Mouse (Mus musculus): ENCODE results near the gene Gm49378. TPM values are rescaled to one million over a fixed set of nuclear protein-coding genes. Genes with fewer than 3 reads are reported as not detected.
A peak's percentile ranks its signal among the peaks of the same experiment; 100 is the strongest.

Gm49378 gene
- polyA plus RNA-seq, 1 experiment: 0.17 TPM

DNA sequence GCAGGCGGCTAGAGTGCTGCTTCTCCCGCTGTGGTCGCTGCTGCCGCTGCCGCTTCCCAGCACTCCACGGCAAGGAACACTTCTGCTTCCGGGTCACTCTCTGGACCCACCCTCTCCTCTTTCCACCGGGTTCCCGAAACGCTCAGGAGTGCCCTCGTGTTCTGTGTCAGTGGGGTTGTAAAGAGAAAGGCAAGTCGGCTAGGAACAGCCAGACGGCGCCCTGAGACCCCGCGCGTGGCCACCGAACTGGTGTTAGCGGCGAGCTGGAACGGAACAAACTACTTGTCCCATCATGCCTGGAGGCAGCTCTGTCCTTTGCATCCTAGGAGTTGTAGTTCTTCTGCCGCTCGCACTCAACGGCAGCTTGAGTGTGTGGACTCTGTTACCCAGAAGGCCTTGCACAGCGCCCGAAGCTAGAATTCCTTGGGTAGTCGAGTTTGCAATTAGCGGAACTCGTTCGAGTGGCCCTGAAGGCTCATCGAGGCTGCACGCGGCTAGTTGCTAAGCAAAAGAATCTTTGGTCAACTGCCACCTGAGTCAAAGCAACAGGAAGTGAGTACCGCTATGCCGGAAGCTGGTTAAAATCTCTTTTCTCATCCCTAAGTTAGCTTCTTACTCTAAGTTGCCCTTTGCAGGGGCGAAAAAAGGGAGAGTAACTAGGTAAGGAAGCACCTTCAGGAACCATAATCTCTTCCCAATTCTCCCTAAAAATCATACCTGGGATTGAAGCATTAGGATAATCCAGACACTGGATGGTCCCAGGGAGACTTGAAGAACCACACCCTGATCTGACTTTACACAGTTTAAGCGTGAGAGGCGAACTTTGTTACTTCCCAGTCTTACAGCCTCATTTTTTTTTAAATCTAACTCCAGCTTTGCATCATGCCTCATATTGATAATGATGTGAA lies 34.4 kb upstream of the Gm49378 start, which contains the start of the genes Gmpr2 and Nedd8:
Gene Gmpr2, plus strand, starts transcription at position 109 of the 908 bp plus-strand sequence.
Gene Nedd8, minus strand, starts transcription at position 292 of the 908 bp plus-strand sequence.
- TF ChIP-seq MAX (IDR thresholded peaks at IDR 0.05; ENCODE audit: low read depth) (peak; percentile 9), REST (IDR thresholded peaks at IDR 0.05; ENCODE audit: insufficient read depth, insufficient read length) (no peak), CEBPB (IDR thresholded peaks at IDR 0.05; ENCODE audit: insufficient read depth, poor library complexity, severe bottlenecking) (no peak), POLR2A (IDR thresholded peaks at IDR 0.05; ENCODE audit: insufficient read length, low read depth) (peak; percentile 72), SRF (IDR thresholded peaks at IDR 0.05; ENCODE audit: control insufficient read depth, insufficient read length, low read depth) (peak; percentile 42), POLR2AphosphoS2 (IDR thresholded peaks at IDR 0.05; ENCODE audit: insufficient read length, low read depth) (peak; percentile 65)
- H3ac ChIP-seq (ENCODE audit: control insufficient read depth, insufficient read length): peak within 1 kb of the TSS; percentile 87
- peak within 1 kb of the TSS; percentile 90 for H3K4me2 ChIP-seq (ENCODE audit: low read depth)

DNA sequence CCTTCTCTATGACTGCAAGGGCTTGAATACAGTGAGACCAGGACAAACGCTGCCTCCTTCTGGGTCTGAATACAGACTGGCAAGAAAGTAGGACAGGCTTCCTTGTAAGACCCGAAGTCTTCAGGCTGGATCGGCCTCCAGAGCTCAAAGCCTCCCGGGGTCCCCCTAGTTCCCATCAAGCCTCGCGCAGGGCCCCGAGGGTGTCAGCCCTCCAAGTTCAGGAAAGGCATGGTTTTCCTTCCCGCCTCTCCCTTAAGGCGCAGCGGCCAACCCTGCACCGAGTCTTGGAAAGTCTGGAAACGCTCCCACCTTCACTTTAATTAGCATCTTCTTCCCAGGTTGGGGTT lies 33.8 kb upstream of the Gm49378 start:
- H3ac ChIP-seq (ENCODE audit: control insufficient read depth, insufficient read length): peak overlapping the region; percentile 87
- TF ChIP-seq E2F4 (IDR thresholded peaks at IDR 0.05; ENCODE audit: insufficient read depth) (no peak), MYOD1 (IDR thresholded peaks at IDR 0.05; ENCODE audit: control insufficient read depth in 1 of 3, insufficient read length in 2 of 3, low read depth in 2 of 3) (no peak), TCF3 (IDR thresholded peaks at IDR 0.05; ENCODE audit: insufficient read length, low read depth) (no peak), MYOG (IDR thresholded peaks at IDR 0.05; ENCODE audit: control insufficient read depth in 1 of 3, insufficient read depth in 1 of 3, insufficient read length in 2 of 3, low read depth in 2 of 3) (no peak), USF1 (IDR thresholded peaks at IDR 0.05; ENCODE audit: low read depth) (no peak), SRF (IDR thresholded peaks at IDR 0.05; ENCODE audit: control insufficient read depth, insufficient read length, low read depth) (no peak), POLR2AphosphoS2 (IDR thresholded peaks at IDR 0.05; ENCODE audit: insufficient read length, low read depth) (no peak), TCF12 (IDR thresholded peaks at IDR 0.05; ENCODE audit: insufficient read depth, poor library complexity, severe bottlenecking) (no peak), REST (IDR thresholded peaks at IDR 0.05; ENCODE audit: insufficient read depth, insufficient read length) (no peak), CEBPB (IDR thresholded peaks at IDR 0.05; ENCODE audit: insufficient read depth, poor library complexity, severe bottlenecking) (no peak), MAX (IDR thresholded peaks at IDR 0.05; ENCODE audit: low read depth) (no peak), POLR2A (IDR thresholded peaks at IDR 0.05; ENCODE audit: insufficient read length, low read depth) (no peak)
- H3K79me2 ChIP-seq (ENCODE audit: control insufficient read depth, insufficient read depth): peaks cover 60% of the 10 kb centered on the region

More for the DNA sequence above, 34.4 kb upstream of the Gm49378 start, which contains the start of the genes Gmpr2 and Nedd8:
- Histone ChIP-seq H3K79me2 (ENCODE audit: control insufficient read depth, insufficient read depth) (peaks cover 54% of the 10 kb centered on the region), H3K27me3 (ENCODE audit: control insufficient read depth, insufficient read depth, insufficient read length) (no peaks in the 10 kb centered on the region), H3K4me3 (peak within 1 kb of the TSS; percentile 82), H3K36me3 (ENCODE audit: control insufficient read depth, insufficient read depth) (peaks cover 12% of the 10 kb centered on the region)

DNA sequence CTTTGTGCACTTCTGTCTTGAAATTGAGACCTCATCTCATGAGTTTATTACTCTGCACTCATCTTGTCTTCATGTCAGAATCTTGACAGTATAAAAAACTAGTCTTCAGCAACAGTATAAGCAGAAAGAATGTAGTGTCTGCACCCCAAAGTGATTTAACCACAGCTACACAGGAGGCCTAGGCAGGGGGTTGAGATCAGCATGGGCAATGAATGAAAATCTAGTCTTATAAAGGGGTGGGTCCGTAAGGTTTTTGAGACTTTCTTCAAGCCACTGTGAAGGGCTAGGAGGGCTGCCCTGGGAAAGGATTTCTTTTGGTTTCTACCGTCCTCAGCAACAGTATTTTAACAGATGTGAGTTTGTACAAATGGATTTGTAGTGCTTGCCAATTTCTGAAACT lies 22.9 kb upstream of the Gm49378 start:
- Histone ChIP-seq H3K4me2 (ENCODE audit: low read depth) (peak overlapping the region; percentile 64), H3K4me3 (peak overlapping the region; percentile 66), H3ac (ENCODE audit: control insufficient read depth, insufficient read length) (no peak overlapping the region), H3K36me3 (ENCODE audit: control insufficient read depth, insufficient read depth) (peaks cover 13% of the 10 kb centered on the region), H3K79me2 (ENCODE audit: control insufficient read depth, insufficient read depth) (no peaks in the 10 kb centered on the region), H3K27me3 (ENCODE audit: control insufficient read depth, insufficient read depth, insufficient read length) (no peaks in the 10 kb centered on the region)
- TF ChIP-seq REST (IDR thresholded peaks at IDR 0.05; ENCODE audit: insufficient read depth, insufficient read length): no peak
- TF ChIP-seq MAX (IDR thresholded peaks at IDR 0.05; ENCODE audit: low read depth): no peak
- TF ChIP-seq MYOG (IDR thresholded peaks at IDR 0.05; ENCODE audit: control insufficient read depth in 1 of 3, insufficient read depth in 1 of 3, insufficient read length in 2 of 3, low read depth in 2 of 3): no peak
- TF ChIP-seq TCF12 (IDR thresholded peaks at IDR 0.05; ENCODE audit: insufficient read depth, poor library complexity, severe bottlenecking): no peak
- TF ChIP-seq CEBPB (IDR thresholded peaks at IDR 0.05; ENCODE audit: insufficient read depth, poor library complexity, severe bottlenecking): no peak
- no peak for TF ChIP-seq POLR2A (IDR thresholded peaks at IDR 0.05; ENCODE audit: insufficient read length, low read depth)
- no peak for TF ChIP-seq TCF3 (IDR thresholded peaks at IDR 0.05; ENCODE audit: insufficient read length, low read depth)
- TF ChIP-seq POLR2AphosphoS2 (IDR thresholded peaks at IDR 0.05; ENCODE audit: insufficient read length, low read depth): no peak
- TF ChIP-seq USF1 (IDR thresholded peaks at IDR 0.05; ENCODE audit: low read depth): no peak
- no peak for TF ChIP-seq E2F4 (IDR thresholded peaks at IDR 0.05; ENCODE audit: insufficient read depth)
- TF ChIP-seq SRF (IDR thresholded peaks at IDR 0.05; ENCODE audit: control insufficient read depth, insufficient read length, low read depth): no peak
- no peak for TF ChIP-seq MYOD1 (IDR thresholded peaks at IDR 0.05; ENCODE audit: control insufficient read depth in 1 of 3, insufficient read length in 2 of 3, low read depth in 2 of 3)

More for the DNA sequence above, 33.8 kb upstream of the Gm49378 start:
- Histone ChIP-seq H3K36me3 (ENCODE audit: control insufficient read depth, insufficient read depth) (peaks cover 10% of the 10 kb centered on the region), H3K4me2 (ENCODE audit: low read depth) (peak overlapping the region; percentile 80), H3K4me3 (peak overlapping the region; percentile 82), H3K27me3 (ENCODE audit: control insufficient read depth, insufficient read depth, insufficient read length) (no peaks in the 10 kb centered on the region)

DNA sequence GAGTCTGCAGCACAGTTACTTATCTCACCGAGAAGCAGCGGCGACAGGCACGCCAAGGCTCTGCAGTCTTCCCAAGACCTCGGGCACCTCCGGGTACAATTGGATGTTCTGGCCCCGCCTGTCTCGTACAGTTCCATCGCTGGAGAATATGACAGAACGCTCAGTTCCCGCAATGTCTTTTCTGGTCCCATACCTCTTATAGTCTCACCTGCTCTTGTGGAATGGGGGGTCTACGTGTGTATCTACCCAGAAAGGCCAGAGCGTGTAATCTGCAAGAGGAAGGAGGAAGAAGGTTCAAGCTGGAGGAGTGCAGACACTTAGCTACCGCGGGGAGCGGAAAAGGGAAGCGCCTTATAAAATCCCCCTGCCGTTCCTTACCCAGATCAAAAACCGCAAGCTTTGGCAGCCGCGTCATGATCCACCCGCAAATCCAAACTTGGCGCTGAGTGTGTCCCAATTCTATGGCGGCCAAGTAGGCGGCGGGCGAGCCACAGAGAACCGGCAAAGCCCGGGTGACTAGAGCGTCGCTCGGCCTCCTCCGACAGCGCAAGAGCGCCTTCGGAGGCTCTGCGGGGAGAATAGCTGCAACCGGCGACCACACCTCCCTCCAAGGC lies 22.4 kb upstream of the Gm49378 start, which contains the start of gene Mdp1:
Gene Mdp1, minus strand, starts transcription at position 549 of the 614 bp plus-strand sequence.
- Histone ChIP-seq H3ac (ENCODE audit: control insufficient read depth, insufficient read length) (peak within 1 kb of the TSS; percentile 51), H3K4me2 (ENCODE audit: low read depth) (peak within 1 kb of the TSS; percentile 72), H3K36me3 (ENCODE audit: control insufficient read depth, insufficient read depth) (peaks cover 13% of the 10 kb centered on the region), H3K4me3 (peak within 1 kb of the TSS; percentile 66), H3K27me3 (ENCODE audit: control insufficient read depth, insufficient read depth, insufficient read length) (no peaks in the 10 kb centered on the region), H3K79me2 (ENCODE audit: control insufficient read depth, insufficient read depth) (no peaks in the 10 kb centered on the region)
- no peak for TF ChIP-seq SRF (IDR thresholded peaks at IDR 0.05; ENCODE audit: control insufficient read depth, insufficient read length, low read depth)
- peak; percentile 15 for TF ChIP-seq POLR2AphosphoS2 (IDR thresholded peaks at IDR 0.05; ENCODE audit: insufficient read length, low read depth)
- TF ChIP-seq POLR2A (IDR thresholded peaks at IDR 0.05; ENCODE audit: insufficient read length, low read depth): peak; percentile 53
- peak in 1 of 3 experiments; percentile 10 for TF ChIP-seq MYOG (IDR thresholded peaks at IDR 0.05; ENCODE audit: control insufficient read depth in 1 of 3, insufficient read depth in 1 of 3, insufficient read length in 2 of 3, low read depth in 2 of 3)

Measured in myocyte (in vitro differentiated cells).